Mouse (Mus musculus) naive thymus-derived CD4-positive, alpha-beta T cell, adult 2 months (primary cell): ENCODE measurements around the gene Unc93a2.
"Not testable (repeated sequence)": the region's sequence is repeated elsewhere in the genome, so short reads cannot be mapped to it uniquely, and the experiment has no call there.

ENCODE experiments used
- DNase-seq: peaks from one replicate; pipeline ENCODE4 v3.0.0-alpha.2; 2011; ENCODE audit warnings: low read depth

Unc93a2 gene

DNA sequence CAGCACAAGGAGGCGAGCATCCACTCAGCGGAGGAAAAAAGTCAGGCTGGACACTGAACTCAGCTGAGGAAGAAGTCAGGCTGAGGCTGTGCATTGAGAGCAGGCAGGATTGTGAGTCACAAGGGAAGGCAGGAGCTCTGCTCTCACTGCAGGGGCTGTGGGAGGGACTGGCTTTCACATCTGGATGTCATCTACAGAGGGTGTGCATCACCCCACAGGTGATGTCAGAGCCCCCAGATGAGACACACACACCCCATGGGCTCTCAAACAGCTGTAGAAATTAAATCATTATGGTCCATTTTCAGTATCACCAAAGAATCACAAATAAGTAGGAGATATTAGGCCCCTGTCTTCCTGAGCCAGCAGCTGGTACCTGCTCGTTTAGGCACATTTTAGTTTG is at the start of gene Unc93a2:
Unc93a2 (minus strand) TSS at position 101 of the 400 bp plus-strand sequence.
- DNase-seq: not testable (repeated sequence)

DNA sequence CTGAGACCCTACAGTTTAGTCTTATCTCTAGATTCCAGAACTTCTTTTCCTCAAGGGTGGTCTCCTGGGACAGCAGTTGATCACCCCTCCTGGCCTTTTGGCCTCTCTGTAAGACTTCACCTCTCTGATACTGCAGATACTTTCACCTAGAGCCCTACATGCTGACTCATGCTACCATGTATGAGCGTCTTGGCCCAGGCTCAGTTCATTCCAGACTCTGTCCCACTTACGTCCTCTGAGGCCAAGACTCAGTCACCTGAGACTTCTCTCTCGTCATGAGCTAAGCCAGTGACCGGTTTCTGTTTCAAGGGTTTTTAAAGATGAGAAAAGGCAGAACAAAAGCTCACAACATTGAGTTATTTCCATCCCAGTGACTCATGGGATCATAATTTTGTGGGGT is 48.9 kb upstream of the Unc93a2 start:
- DNase-seq: not testable (repeated sequence)

DNA sequence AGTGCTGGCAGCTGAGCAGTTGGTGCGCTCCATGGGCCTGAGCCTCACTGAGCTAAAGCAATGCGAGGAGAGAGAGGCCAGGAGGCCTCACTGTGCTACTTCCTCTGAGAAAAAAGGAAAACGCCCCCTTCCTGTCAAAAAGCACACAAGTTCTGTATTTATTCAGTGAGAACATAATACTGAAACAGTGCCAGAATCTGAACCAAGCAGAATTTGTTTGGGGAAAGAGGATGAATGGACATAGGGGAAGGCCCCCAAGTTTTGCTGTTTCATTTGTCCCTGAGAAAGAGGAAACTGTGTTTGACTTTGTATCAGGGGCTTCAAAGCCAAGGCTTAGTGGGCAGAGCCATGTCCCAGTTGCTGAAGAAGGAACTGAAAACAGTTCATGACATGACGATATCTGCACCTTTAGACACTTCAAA is 45.0 kb upstream of the Unc93a2 start:
- not testable (repeated sequence) for DNase-seq

DNA sequence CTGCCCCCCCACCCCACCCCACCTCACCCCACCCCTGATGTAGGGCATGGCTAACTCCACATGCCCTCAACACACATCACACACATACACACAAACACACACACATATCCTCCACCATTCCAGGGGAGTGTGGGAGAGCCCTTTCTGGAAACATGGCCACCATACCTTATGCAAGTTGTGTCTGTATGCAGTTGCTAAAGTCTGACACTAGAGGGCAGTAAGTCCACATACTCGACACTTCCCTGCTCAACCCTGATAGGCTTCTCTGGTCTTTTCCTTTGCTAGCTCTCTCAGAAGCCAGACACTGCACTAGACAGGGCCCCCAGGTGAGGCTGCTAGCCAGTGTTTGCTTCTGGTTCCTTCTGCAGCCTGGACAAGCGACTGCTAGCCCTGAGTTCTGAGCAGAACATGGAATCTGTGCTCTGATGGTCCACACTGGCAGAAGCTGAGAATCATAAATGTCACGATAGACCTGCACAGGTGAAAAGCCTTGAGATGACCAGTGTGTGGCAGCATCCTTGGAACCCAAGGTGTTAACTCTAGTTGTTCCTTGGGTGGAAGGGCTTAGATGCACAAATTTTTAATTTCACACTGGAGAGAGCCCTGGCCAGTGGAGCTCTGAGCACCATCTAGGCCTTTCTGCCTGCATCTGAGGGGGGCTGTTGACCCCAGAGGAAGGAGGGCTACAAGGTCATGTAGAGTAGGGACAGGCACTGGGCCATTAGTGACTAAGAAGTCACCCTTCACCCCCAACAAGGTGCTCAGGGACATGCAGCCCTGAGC is 35.1 kb upstream of the Unc93a2 start:
- DNase-seq: peak; percentile 2

DNA sequence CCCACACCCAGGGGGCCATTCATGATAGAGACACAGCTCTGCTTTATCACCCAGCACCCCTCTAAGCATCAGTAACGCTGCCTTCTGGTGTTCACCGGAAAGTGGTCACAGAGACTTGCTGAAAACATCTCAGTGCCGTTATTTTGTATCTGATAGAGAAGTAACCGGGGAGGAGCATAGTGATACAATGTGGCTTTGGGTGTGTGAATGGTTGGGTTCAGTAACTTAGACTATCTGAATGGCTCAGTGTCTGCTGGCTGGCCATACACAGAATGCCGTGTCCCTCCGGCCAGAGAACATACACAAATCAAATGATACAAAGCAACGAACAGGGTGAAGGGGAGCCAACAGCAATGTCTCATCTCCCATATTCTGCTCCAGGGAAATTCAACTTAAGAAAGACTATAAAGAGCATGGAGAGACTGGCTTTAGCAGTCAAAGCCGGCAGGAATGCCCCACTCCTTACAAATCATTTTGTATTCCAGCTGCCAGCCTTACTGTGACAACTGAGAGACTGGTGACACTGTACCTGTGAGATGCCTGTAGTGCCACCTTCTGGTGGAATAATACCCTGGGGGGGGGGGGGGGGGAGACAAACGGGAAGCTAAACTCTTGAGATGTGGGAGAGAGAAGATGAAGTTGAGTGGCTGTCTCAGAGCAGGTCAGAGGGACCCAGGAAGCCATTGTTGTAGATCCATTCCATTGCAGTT is 29.5 kb upstream of the Unc93a2 start:
- DNase-seq: not testable (repeated sequence)

DNA sequence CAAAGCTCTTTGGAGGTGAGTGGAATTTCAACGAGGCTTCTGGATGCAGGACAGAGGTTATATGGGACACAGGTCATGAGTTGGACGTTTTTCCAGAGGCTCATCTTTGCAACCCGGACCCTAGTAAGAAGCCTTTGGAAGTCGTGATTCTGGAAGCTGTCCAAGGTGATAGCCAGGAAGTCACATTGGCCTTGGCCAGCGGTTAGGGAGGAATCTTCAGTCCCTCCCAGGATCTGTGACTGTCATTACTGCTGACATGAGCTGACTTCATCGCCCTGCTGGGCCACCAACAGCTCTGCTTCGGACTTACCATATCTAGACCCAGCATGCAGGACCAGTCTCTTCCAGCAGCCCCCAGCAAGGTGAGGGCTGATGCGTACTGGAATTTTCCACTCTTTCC is 28.1 kb upstream of the Unc93a2 start:
- DNase-seq: not testable (repeated sequence)

DNA sequence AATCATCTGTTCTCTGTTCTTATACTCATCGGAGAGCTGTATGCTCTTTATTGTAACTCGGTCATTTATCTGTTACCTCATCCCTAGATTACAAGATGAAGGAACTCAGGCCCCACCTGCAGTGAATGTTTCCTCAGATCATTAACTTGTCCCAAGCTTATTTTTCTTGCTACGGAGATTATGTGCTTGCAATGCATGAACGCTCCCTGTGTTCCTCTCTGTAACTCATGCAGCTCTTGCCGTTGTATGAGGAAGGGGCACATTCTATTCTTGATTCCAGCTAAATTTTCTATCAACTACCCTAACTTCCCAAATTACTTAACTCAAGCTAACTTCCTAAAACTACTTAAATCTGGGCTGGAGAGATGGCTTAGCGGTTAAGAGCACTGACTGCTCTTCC is 14.5 kb upstream of the Unc93a2 start:
- not testable (repeated sequence) for DNase-seq

DNA sequence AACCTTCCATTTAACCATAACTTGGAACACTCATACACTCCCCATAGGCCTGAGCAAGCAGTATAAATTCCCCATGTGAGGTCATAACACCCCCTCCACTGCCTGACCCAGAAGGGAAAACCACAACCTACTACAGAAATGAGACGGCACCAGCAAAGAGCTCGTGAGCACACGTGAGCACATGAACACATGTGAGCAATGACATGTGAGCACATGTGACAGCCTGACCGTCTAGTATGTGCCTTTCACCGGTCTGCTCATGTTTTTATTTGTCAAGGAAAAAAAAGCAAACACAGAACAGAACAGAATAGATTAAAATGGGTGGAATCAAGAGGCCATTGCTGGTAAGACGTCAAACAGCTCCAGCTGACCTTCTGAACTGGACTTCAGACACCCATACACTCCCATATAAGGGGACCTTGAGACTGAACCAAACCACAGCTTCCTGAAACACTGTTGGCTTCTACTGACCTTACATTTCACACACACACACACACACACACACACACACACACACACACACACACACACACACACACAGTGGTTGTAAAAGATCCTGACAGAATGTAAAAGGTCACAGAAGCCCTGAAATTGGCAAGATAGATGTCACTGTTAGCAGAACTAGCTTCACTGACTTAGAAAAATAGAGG is 13.1 kb upstream of the Unc93a2 start:
- not testable (repeated sequence) for DNase-seq

DNA sequence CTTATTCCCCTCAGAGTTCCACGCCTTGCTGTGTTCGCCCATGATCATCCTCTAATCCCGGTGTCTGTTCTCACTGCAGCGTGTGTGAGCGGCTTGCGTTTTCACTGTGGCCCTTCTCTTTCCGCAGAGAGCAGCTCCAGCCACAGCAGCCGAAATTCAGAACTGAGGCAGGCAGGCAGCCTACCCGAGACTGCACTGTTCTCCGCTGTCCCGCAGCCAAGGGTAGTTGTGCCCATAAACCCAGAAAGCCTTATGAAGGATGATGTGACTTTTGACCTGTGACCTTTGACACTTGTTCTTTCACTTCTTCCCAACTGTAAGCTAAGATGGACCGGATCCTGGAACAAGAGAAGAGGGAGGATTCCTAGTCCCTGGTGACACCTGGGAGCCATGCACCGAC is 11.8 kb upstream of the Unc93a2 start:
- DNase-seq: not testable (repeated sequence)

DNA sequence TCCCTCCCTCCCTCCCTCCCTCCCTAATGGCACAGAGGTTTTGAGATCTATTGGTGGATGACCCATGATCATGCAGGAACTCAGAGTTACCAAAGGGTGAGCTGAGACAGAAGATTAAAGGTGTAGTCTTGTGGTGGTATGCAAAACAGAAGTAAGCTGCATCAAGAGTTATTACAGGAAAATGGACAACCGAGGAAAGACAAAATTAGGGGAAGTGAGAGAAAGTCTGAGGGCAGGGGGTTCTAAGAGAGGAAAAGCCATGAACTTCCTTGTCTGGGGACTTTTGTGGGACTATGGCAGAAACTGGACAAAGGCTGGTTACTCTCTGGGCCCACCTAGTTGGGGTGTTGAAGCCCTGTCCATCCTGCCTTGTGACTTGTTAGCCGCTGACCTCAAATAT is 11.0 kb upstream of the Unc93a2 start:
- not testable (repeated sequence) for DNase-seq

DNA sequence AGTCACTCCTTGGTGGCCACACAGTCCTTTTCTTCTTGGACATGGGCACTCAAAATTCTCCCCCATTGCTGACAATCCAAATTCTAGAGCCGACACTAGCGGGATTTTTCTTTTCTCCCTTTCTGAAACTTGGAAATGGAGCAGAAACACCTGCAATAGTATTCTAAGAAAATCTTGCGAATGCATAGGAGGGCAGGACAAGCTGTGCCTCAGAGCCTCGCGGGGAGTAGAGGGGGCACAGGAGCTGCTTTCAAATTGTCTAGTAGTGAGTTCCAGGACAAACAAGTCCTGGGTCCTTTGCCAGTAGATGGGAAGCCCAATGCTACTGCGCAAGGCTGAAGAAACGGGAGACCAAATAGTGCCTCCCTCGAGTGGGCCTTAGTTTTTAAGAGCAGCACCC is 10.4 kb upstream of the Unc93a2 start:
- DNase-seq: not testable (repeated sequence)

DNA sequence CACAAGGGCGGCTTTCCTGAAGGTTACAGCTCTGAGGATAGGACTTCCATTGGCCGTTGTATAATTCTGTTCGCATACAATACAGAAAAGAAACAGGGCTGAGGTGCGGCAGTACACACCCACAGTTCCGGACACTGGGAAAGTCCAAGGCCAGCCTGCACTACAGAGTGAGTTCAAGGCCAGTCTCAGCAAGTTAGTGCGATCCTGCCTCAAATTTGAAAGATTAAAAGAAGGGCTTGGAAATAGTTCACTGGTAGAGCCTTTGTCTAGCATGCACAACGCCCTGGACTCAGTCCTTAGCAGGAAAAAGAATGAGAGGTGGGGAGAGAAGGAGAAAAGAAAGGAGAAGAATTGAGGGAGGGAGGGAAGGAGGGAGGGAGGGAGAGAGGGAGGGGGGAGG is 9.9 kb upstream of the Unc93a2 start:
- not testable (repeated sequence) for DNase-seq

DNA sequence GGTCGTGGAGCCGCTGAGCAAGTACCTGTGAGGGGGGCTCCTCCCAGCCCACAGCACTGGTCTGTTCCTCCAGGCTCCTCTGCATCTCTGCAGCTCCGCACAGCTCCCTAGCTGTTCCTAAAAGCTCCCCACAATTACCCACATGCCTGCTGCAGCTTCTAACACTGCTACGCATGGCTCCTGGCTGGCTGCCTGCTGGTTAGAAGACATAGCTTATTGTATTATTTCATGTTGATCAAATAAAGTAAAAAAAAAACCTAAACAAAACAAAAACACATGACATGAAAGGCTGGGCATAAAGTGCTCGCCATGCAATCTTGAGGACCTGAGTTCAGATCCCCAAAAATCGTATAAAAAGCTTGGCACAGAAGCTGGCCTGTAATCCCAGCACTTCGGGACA is 4.6 kb upstream of the Unc93a2 start:
- DNase-seq: not testable (repeated sequence)

DNA sequence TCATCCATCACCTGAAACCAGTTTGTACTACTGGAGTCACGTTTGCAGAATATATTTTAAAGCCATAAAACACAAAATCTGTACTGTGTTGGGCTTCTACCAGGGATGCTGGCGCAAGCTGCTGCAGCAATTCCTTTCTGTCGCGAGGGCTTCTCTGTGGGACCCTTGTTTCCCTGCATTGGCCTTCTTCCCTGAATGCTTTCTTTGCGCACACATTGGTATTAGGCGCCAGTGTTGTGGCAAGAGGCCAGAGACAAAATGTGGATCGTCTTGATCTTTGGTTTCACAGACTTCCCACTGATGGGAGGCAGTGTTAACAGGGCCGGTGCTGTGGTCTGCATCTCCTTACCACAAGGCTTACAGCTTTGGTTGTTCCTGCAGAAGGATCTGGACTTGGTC is 3.7 kb upstream of the Unc93a2 start:
- not testable (repeated sequence) for DNase-seq

DNA sequence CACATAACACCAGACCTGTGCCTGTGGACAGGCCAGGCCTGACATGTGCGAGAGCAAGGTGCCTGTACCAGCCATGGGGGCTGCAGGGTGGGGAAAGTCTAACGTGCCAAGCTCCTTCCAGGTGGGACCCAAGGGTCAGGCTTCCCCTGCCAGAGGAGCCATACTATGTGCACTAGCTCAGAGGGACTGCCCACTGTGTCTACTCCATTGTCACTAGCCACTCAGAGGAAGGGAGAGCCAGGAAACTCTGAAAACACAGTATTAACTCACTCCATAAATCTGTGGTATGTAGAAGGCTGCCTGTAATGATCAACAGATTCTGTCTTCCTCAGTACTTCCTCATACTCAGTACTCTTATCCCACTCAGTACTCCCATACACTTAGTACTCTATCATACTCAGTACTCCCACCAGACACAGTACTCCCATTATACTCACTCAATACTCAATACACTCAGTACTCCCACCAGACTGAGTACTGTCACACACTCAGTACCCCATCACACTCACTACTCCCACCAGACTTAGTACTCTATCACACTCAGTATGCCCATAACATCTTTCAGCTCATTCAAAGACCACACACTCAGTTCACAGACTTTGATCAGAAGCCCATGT is 3.2 kb upstream of the Unc93a2 start:
- not testable (repeated sequence) for DNase-seq

DNA sequence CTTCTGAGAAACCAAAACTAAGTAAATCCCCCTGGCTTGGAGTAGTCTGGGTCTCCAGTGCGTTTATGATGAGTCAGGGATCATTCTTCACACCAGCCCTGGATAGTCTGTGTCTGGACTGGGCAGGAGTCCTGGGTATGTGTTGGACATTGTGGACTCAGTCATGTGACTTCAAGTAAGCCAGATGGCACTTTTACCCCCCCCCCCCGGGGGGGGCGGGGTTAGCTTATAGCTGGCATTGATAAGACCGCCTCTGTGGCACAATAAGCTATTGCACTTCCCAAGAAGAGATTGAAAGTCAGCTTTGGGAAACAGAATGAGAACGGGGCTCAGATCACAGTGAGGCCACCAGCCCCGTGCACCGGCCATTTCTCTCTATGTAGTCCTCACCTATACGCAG is 752 bp upstream of the Unc93a2 start:
- not testable (repeated sequence) for DNase-seq

DNA sequence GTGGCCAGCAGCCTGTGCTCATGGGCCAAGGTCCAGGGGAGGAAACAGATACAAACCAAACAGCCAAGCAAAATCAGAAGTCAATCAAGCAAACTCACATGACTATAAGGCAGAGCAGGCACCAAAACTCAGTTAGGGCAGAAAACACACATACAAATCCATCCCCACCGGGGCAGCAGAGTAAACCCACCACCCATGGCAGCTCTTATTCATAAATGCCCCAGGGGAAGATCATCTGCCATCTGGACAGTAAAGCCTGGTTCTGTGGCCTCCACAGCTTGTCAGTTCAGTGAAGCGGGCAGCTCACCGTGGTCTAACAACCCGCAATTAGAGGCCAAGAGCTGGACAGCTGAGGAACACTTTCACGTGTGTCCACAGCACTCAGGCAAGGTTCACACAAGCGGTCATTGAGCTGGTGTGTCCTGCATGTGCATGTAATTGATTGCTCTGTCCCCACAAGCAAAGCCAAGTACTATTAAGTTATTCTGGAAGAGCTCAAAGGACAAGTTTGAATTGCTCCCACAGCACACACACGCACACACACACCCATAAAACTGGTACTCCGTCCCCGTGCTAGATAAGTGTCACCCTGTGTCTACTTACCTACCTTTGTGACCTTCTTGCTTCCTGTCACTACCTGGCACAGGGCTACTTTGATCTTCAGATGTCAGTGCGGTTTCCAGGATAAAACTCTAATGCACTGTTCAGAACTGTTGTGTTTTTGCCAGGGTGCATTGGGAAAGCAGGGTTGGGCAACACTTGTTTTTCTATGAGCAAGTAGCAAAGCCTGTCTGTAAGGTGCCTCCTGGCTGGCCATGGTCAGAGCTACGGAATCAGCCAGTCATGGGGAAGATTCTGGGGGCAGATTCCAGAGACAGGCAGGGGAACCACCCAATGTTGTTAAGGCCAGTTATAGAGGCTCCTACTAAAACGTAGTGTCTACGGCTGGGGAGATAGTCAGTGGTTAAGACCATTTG is 1.8 kb downstream of the Unc93a2 start:
- DNase-seq: not testable (repeated sequence)

DNA sequence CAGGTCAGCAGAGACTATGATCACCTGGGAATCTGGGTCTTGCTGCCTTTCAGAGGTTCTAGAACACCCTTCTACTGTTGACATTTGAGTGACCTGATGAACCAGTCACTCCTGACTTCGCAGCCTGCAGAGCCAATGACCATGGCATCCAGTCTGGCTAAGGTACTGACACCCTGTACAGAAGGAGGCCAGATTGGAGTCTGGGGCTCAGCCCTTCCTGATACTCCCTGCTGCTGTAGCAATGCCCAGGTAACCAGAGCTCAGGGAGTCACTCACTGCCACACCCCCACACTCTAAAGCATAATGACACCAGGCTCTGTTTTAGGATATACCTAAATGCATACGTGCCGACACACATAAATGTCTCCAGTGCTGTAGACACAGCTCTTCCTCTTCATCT is 2.6 kb downstream of the Unc93a2 start:
- not testable (repeated sequence) for DNase-seq

DNA sequence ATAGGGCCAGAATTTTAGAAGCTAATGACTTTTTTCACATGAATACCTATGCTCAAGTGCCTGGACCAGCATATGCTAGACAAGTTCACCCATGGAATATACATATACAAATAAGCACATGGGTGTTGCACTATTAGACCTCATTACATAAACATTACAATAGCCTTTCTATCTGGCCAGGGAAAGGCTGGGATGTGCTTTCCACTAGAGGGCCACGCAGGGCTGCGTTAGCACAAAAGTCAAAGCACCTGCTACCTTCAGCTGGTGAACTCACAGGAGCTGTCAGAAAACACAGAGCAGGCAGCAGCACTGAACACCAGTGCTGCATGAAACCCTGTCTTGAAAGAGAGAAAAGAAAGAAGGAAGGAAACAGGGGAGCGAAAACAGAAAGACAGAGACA is 7.4 kb downstream of the Unc93a2 start:
- not testable (repeated sequence) for DNase-seq

DNA sequence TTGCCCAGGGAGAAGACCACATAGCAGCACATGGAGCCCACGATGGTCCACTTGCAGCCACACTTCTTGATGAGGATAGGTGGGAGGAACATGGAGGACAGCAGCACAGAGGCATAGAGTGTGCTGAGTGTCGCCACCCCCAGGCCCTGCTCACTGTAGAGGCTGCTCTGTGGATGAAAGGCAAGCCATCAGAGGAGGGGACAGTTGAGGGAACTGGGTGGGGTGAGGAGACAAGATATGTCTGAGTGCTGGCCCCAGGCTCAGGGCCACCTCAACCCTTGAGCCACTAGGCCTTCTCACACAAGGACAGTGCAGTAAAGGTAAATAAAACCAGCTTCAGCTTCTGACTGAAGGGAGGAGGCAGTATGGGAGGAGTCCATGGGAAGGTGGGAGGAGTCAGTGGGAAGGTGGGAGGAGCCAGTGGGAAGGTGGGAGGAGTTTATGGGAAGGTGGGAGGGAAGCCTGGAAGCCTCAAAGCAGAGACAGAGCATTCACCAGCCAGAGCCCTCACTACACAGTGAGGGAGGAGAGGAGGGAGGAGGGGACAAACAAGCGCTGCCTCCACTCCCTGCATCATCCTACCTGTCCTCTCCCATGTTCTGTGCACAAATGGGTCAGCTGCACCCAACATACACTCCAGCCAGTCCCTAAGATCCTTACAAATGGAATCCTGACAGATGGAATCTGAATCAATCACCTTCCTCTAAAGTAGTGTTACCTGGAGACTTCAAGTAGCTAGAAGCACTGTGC is 8.1 kb downstream of the Unc93a2 start:
- DNase-seq: not testable (repeated sequence)
